Mouse (Mus musculus) MEL (cell line): ENCODE results near the gene Farp1.

ENCODE experiments used
- GATA1 ChIP-seq: IDR thresholded peaks from 2 replicates; pipeline ENCODE4 v1.6.1; 2011; ENCODE audit warnings: low read depth, low read length, improper control_type of control experiment
- KAT2A ChIP-seq: conservative IDR thresholded peaks from 2 replicates; pipeline ENCODE4 v1.6.1; 2012; ENCODE audit warnings: low read depth, low read length, improper control_type of control experiment, inconsistent platforms
- MAFK ChIP-seq: IDR thresholded peaks from 2 replicates; pipeline ENCODE4 v1.6.1; 2011; ENCODE audit warnings: low read depth, mild to moderate bottlenecking, low read length, improper control_type of control experiment, borderline replicate concordance
- MXI1 ChIP-seq: IDR thresholded peaks from 2 replicates; pipeline ENCODE4 v1.6.1; 2011; ENCODE audit warnings: mild to moderate bottlenecking, low read depth, low read length, improper control_type of control experiment
- MYB ChIP-seq: IDR thresholded peaks from 2 replicates; pipeline ENCODE4 v1.6.1; 2011; ENCODE audit warnings: mild to moderate bottlenecking, low read depth, low read length, improper control_type of control experiment
- NRF1 ChIP-seq: IDR thresholded peaks from 2 replicates; pipeline ENCODE4 v1.6.1; 2014; ENCODE audit warnings: low read depth, mild to moderate bottlenecking, inconsistent platforms, low read length, improper control_type of control experiment, moderate library complexity; ENCODE audit not compliant: poor library complexity, insufficient read depth, severe bottlenecking
- POLR2A ChIP-seq, 2 experiments: IDR thresholded peaks; 2 replicates each; pipeline ENCODE4 v1.6.1; 2011 to 2012; ENCODE audit warnings: low read length in 2 of 2, mild to moderate bottlenecking in 2 of 2, control low read depth in 1 of 2, improper control_type of control experiment in 1 of 2, low read depth in 1 of 2, moderate library complexity in 1 of 2; ENCODE audit not compliant: control insufficient read depth in 1 of 2, insufficient read depth in 1 of 2, poor library complexity in 1 of 2
- USF2 ChIP-seq, 2 experiments: IDR thresholded peaks; 2 replicates each; pipeline ENCODE4 v1.6.1; 2011 to 2012; ENCODE audit warnings: improper control_type of control experiment in 2 of 2, low read length in 2 of 2, borderline replicate concordance in 1 of 2, inconsistent platforms in 1 of 2, low read depth in 1 of 2, mild to moderate bottlenecking in 1 of 2; ENCODE audit not compliant: insufficient read depth in 1 of 2

- TF ChIP-seq NRF1 (no peak), MAFK (no peak), POLR2A (IDR thresholded peaks at IDR 0.05; ENCODE audit: control insufficient read depth in 1 of 2, insufficient read depth in 1 of 2, low read depth in 1 of 2, low read length in 2 of 2, poor library complexity in 1 of 2) (no peak), KAT2A (no peak), MXI1 (no peak), GATA1 (no peak), USF2 (IDR thresholded peaks at IDR 0.05; ENCODE audit: borderline replicate concordance in 1 of 2, insufficient read depth in 1 of 2, low read depth in 1 of 2, low read length in 2 of 2) (no peak), MYB (no peak)
Measured at GRCm38 (mm10) chr14:121036612-121037221, 1.7 kb downstream of the Farp1 start.
